Mouse (Mus musculus) cortical plate, adult 2 months (tissue): Measurements from ENCODE around the gene Ctf2.

Experiments used
- CTCF ChIP-seq: fragments of 200-500 bp; IDR thresholded peaks from 2 replicates; pipeline ENCODE4 v1.5.1; 2011; ENCODE audit warnings: mild to moderate bottlenecking, control low read depth, low read length; ENCODE audit not compliant: insufficient read depth; ENCODE audit errors: extremely low read depth
- POLR2A ChIP-seq: fragments of 200-500 bp; IDR thresholded peaks from 2 replicates; pipeline ENCODE4 v1.6.1; 2011; ENCODE audit warnings: mild to moderate bottlenecking, low read length, control low read depth; ENCODE audit not compliant: insufficient read depth; ENCODE audit errors: extremely low read depth

DNA sequence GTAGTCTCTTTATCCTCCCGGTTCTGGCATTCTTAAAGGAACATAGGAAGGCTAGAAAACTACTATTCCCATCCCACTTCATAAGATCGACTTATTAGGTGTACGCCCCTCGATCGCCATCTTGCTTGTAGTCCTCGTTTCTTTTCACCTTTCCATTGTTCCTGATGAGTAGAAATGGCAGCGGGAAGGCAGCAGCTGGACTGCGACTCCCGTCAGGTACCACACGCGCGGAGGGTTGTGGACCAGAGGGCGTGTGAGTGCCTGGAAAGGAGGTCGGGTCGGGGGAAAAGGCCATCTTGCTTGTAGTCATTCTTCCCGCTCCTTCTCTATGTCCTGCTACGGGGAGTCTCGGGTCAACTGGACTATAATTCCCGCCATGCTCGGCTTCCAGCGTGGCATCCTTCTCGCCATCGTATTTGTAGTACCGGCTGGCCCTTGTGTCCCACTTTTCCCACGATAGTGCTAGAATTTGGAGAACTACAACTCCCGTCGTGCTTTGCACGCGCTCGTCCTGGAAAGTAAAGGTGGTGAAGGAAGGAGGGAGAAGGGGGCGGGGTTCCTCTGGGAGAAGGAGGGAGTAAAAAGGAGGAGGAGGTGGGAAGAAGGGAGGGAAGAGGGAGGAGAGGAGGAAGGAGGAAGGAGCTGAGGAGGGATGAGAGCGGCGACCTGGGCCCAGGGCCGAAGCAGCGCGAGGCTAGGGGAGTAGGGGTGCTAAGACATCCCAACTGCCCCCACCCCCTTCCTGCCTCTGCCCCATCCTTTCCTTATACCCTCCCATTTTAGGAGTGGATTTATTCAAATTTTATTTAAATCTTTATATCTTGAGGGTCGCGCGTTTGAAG lies 13.9 kb upstream of the Ctf2 start:
- TF ChIP-seq CTCF: no peak
- TF ChIP-seq POLR2A: peak; percentile 89
